Mouse (Mus musculus): ENCODE measurements around the gene Themis3. TPM values are rescaled to one million over a fixed set of nuclear protein-coding genes. Genes with fewer than 3 reads are reported as not detected.
"Not testable (repeated sequence)": the region's sequence is repeated elsewhere in the genome, so short reads cannot be mapped to it uniquely, and the experiment has no call there.

Gene Themis3
- polyA plus RNA-seq, 1 experiment from 2014 or later, result 0.10 TPM

DNA sequence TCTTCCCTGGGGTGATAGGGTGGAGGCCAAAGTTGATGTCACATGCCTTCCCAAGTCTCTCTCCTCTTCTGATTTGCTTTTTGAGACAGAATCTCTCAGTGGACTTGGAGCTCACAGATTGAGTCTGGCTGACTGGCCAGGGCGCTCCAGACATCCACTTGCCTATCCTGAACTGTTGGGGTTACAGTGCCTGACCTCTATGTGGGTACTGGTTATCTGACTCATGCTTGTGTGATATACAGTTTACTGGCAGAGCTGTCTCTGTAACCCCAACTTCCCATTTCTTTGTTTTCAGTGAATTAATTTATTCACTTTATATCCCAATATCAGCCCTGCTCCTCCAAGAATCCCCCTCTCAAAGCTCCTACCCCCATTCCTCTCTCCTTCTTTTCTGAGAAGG lies 62.1 kb downstream of the Themis3 start:
- ATAC-seq (no peak), DNase-seq (ENCODE audit: low spot score) (no peak)
- Histone ChIP-seq H3K27me3 (replicated peaks; ENCODE audit: insufficient read depth, low read length) (no peaks in the 10 kb centered on the region), H3K4me2 (replicated peaks; ENCODE audit: low read depth, low read length) (no peak overlapping the region), H3K9ac (replicated peaks; ENCODE audit: low read depth) (no peak overlapping the region), H3K36me3 (ENCODE audit: insufficient read depth, low read length) (no peaks in the 10 kb centered on the region), H3K4me3 (ENCODE audit: low read depth, low read length) (no peak overlapping the region), H3K4me1 (ENCODE audit: insufficient read depth, low read depth, low read length) (no peaks in the 10 kb centered on the region), H3K9me3 (ENCODE audit: low read length) (no peaks in the 10 kb centered on the region; the same call in 1 of the 2 replicates), H3K27ac (ENCODE audit: low read length) (no peak overlapping the region)
- no peak for TF ChIP-seq CTCF (IDR thresholded peaks at IDR 0.05)
- 88% methylated on average over 1 of the region's 1 CpGs for WGBS

DNA sequence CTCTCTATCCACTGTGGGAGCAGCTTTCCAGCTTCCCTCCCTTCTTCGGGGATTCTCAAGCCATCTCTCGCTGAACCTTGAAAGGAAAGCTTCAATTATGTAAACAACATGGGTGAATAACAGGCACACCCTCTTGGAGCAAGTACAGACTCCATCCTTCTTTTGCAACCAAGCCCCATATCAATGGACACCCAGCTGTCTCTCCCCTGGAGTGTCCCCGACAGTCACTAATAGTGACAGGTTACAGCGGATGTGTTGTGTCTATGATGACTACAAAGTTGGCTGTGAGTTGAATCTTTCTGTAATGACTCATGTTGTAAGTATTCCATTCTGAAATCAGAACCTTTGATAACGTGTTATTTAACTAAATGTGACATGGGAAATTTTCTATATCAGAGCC lies 71.0 kb downstream of the Themis3 start:
- Histone ChIP-seq H3K9me3 (ENCODE audit: low read length) (no peaks in the 10 kb centered on the region), H3K4me3 (ENCODE audit: low read depth, low read length) (no peak overlapping the region), H3K9ac (replicated peaks; ENCODE audit: low read depth) (no peak overlapping the region), H3K4me1 (ENCODE audit: insufficient read depth, low read depth, low read length) (peaks cover 3% of the 10 kb centered on the region; the same call in 1 of the 2 replicates), H3K27ac (ENCODE audit: low read length) (no peak overlapping the region), H3K4me2 (replicated peaks; ENCODE audit: low read depth, low read length) (no peak overlapping the region), H3K36me3 (ENCODE audit: insufficient read depth, low read length) (no peaks in the 10 kb centered on the region), H3K27me3 (replicated peaks; ENCODE audit: insufficient read depth, low read length) (no peaks in the 10 kb centered on the region)
- 44% methylated on average over 5 of the region's 5 CpGs for WGBS
- peak; percentile 51 for ATAC-seq
- peak; percentile 67 for DNase-seq (ENCODE audit: low spot score)
- peak; percentile 25; the same call in 1 of the 2 replicates for TF ChIP-seq EP300 (IDR thresholded peaks at IDR 0.05)
- no peak for TF ChIP-seq CTCF (IDR thresholded peaks at IDR 0.05)

DNA sequence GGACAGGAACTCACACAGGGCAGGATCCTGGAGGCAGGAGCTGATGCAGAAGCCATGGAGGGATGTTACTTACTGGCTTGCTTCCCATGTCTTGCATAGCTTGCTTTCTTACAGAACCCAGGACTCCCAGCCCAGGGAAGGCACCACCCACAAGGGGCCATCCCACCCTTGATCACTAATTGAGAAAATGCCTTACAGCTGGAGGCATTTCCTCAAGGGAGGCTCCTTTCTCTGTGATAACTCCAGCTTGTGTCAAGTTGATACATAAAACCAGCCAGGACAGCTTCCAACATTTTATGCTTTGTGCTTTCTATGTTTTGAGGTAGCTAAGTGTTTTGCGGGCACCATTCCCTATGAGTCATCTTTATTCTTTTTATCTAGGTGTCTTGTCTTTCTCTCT lies 71.8 kb downstream of the Themis3 start:
- H3K4me1 ChIP-seq (ENCODE audit: insufficient read depth, low read depth, low read length); H3K9ac ChIP-seq (replicated peaks; ENCODE audit: low read depth); H3K4me2 ChIP-seq (replicated peaks; ENCODE audit: low read depth, low read length); H3K36me3 ChIP-seq (ENCODE audit: insufficient read depth, low read length); ATAC-seq; H3K9me3 ChIP-seq (ENCODE audit: low read length); H3K4me3 ChIP-seq (ENCODE audit: low read depth, low read length); DNase-seq (ENCODE audit: low spot score); H3K27me3 ChIP-seq (replicated peaks; ENCODE audit: insufficient read depth, low read length); H3K27ac ChIP-seq (ENCODE audit: low read length): not testable (repeated sequence)
- 88% methylated on average over 1 of the region's 1 CpGs for WGBS

DNA sequence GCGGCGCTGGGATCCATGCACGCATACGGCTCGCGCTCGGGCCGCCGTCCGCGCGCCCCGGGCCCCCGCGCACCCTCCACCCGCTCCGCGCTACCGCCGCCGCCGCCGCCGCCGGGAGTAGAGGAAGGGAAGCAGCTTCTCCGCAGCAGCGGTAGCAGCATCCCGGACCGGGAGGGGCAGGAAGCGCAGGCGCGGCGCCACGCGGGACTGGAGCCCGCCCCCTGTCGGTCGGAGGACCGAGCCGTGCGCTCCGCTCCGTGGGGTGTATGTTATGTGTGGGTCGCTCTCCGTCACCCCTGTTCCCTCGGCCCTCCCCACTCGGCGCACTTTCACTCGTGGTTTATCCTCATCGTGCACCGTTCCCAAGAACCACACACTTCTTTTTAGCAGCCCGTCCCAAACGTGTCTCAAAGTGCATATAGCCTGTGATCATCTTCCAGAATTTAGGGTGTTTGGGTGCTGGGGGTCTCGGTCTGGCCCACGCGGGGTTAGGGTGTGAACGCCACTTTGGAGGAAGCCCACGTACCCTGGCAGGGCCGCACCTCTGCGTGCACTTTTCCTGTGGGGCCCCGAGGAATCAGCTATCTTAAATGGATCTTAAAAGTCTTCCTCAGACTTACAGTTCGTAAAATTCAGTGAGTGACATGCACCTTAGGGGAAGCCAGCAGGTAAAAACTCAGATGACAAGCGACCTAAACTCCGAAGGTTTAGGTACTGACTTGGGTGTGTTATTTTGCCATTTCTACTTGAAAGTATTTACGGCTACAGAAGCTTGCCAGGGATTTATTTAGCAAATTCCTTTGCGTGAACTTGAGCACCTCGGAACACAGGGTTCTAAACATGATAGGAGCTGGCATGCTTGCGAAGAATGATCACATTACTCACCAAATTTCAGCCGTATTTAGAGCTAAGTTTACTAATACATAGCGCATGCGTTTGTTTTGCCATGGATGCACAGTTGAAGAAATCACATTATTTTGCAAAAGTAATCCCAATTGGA lies 74.6 kb downstream of the Themis3 start, which contains the start of gene Rab12:
Gene Rab12 (minus strand): TSS at position 176 of the 1,000 bp plus-strand sequence.
- WGBS, result 11% methylated on average over 32 of the region's 71 CpGs
- Histone ChIP-seq H3K9me3 (ENCODE audit: low read length) (no peaks in the 10 kb centered on the region), H3K36me3 (ENCODE audit: insufficient read depth, low read length) (no peaks in the 10 kb centered on the region), H3K9ac (replicated peaks; ENCODE audit: low read depth) (peak within 1 kb of the TSS; percentile 92), H3K27me3 (replicated peaks; ENCODE audit: insufficient read depth, low read length) (no peaks in the 10 kb centered on the region), H3K27ac (ENCODE audit: low read length) (peak within 1 kb of the TSS; percentile 66), H3K4me2 (replicated peaks; ENCODE audit: low read depth, low read length) (peak within 1 kb of the TSS; percentile 72), H3K4me3 (ENCODE audit: low read depth, low read length) (peak within 1 kb of the TSS; percentile 97), H3K4me1 (ENCODE audit: insufficient read depth, low read depth, low read length) (peaks cover 9% of the 10 kb centered on the region; the same call in 1 of the 2 replicates)
- TF ChIP-seq EP300 (IDR thresholded peaks at IDR 0.05), result no peak
- peak; percentile 92 for TF ChIP-seq CTCF (IDR thresholded peaks at IDR 0.05)
- DNase-seq (ENCODE audit: low spot score), result peak; percentile 91
- ATAC-seq, result peak; percentile 94

DNA sequence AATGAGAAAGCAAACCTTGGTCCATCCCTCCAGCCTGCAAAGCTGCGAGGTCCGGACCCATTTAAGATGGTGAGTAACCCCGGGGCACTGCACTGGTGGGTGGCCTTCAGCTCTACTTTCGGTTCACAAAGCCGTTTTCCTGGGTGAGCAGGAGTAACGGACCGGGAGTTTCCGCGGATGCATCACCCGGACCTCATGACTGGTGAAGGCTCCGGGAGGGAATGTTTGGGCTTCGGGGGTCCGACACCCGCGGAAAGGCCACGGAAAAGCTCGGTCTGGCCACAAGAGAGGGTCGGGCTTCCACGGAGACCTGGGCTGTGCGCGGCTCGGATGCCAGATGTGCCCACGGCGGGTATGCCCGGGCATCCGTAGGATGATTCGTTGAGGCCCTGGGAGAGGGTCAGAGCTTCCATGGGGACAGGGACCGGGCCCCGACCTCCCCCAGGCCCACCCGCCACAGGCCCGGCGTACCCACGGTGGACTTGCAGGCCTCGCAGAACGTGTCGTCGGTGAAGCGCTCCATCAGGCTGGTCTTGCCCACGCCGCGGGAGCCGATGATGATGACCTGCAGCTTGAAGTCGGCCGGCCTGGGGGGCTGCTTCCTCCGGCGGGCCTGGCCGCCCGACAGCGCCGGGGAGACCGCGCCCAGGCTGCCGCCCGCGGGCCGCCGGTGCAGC lies 75.4 kb downstream of the Themis3 start:
- Histone ChIP-seq H3K4me1 (ENCODE audit: insufficient read depth, low read depth, low read length) (peaks cover 9% of the 10 kb centered on the region; the same call in 1 of the 2 replicates), H3K27ac (ENCODE audit: low read length) (peak overlapping the region; percentile 66), H3K4me3 (ENCODE audit: low read depth, low read length) (peak overlapping the region; percentile 97), H3K4me2 (replicated peaks; ENCODE audit: low read depth, low read length) (peak overlapping the region; percentile 72), H3K27me3 (replicated peaks; ENCODE audit: insufficient read depth, low read length) (no peaks in the 10 kb centered on the region), H3K9me3 (ENCODE audit: low read length) (no peaks in the 10 kb centered on the region), H3K9ac (replicated peaks; ENCODE audit: low read depth) (peak overlapping the region; percentile 92), H3K36me3 (ENCODE audit: insufficient read depth, low read length) (no peaks in the 10 kb centered on the region)
- ATAC-seq (peak; percentile 32), DNase-seq (ENCODE audit: low spot score) (peak; percentile 45)
- TF ChIP-seq CTCF (IDR thresholded peaks at IDR 0.05) (no peak), EP300 (IDR thresholded peaks at IDR 0.05) (no peak)
- WGBS, result 3% methylated on average over 43 of the region's 57 CpGs

DNA sequence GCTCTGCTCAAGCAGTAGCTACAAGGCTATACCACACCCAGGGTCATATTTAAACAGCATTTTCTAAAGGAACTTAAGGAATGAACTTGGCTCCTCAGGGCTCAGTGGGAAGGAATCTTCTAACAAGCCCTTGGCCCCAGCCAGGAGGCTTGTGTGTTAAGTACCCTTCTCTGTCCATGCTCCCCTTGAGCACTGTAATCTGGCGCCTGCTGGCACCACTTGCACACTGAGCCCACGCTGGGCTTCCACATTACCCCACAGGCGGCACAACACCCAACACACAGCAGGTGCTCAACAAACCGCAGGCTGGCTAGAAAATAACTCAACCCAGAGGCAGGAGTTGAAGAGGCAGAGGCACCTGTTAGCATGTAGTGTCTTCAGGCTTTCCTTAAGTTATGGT lies 77.5 kb downstream of the Themis3 start:
- no peaks in the 10 kb centered on the region for H3K36me3 ChIP-seq (ENCODE audit: insufficient read depth, low read length)
- H3K4me2 ChIP-seq (replicated peaks; ENCODE audit: low read depth, low read length), result no peak overlapping the region
- H3K27me3 ChIP-seq (replicated peaks; ENCODE audit: insufficient read depth, low read length), result no peaks in the 10 kb centered on the region
- no peak overlapping the region for H3K9ac ChIP-seq (replicated peaks; ENCODE audit: low read depth)
- no peak overlapping the region for H3K4me3 ChIP-seq (ENCODE audit: low read depth, low read length)
- WGBS, result 67% methylated on average over 4 of the region's 4 CpGs
- no peak for TF ChIP-seq EP300 (IDR thresholded peaks at IDR 0.05)
- TF ChIP-seq CTCF (IDR thresholded peaks at IDR 0.05), result peak; percentile 12; the same call in 1 of the 2 replicates
- peak; percentile 65 for ATAC-seq
- H3K4me1 ChIP-seq (ENCODE audit: insufficient read depth, low read depth, low read length), result peaks cover 9% of the 10 kb centered on the region; the same call in 1 of the 2 replicates
- H3K27ac ChIP-seq (ENCODE audit: low read length), result peak overlapping the region; percentile 68; the same call in 1 of the 2 replicates
- H3K9me3 ChIP-seq (ENCODE audit: low read length), result no peaks in the 10 kb centered on the region
- peak; percentile 52 for DNase-seq (ENCODE audit: low spot score)
